Mouse (Mus musculus) lung, embryonic 15.5 days (tissue): ENCODE data around the gene Prm2. TPM values are rescaled to one million over a fixed set of nuclear protein-coding genes. Genes with fewer than 3 reads are reported as not detected.
"Not testable (repeated sequence)": the region's sequence is repeated elsewhere in the genome, so short reads cannot be mapped to it uniquely, and the experiment has no call there.

Experiments used
- ATAC-seq: fragments of 200-750 bp; cut with Nextera tagmentation; 2 replicates; pipeline ENCODE4 v1.8.0; 2017; ENCODE audit warnings: moderate number of reproducible peaks, borderline replicate concordance; ENCODE audit not compliant: low FRiP score, low TSS enrichment; ENCODE audit errors: extremely low read depth
- H3K27ac ChIP-seq: fragments of 300-500 bp; sonication (generic); 2 replicates; pipeline ENCODE4 v1.5.1; 2015; ENCODE audit warnings: moderate library complexity, mild to moderate bottlenecking, inconsistent platforms
- H3K27me3 ChIP-seq: fragments of 300-500 bp; sonication (generic); 2 replicates; pipeline ENCODE4 v1.6.1; 2015; ENCODE audit warnings: inconsistent platforms
- H3K36me3 ChIP-seq: fragments of 300-500 bp; sonication (generic); 2 replicates; pipeline ENCODE4 v1.6.1; 2015; ENCODE audit warnings: inconsistent platforms
- H3K4me1 ChIP-seq: fragments of 300-500 bp; sonication (generic); 2 replicates; pipeline ENCODE4 v1.6.1; 2015; ENCODE audit warnings: inconsistent platforms
- H3K4me2 ChIP-seq: fragments of 300-500 bp; sonication (generic); 2 replicates; pipeline ENCODE4 v1.6.1; 2015; ENCODE audit warnings: inconsistent platforms, mild to moderate bottlenecking, moderate library complexity
- H3K4me3 ChIP-seq: fragments of 300-500 bp; sonication (generic); 2 replicates; pipeline ENCODE4 v1.5.1; 2015; ENCODE audit warnings: mild to moderate bottlenecking, inconsistent platforms
- H3K9ac ChIP-seq: fragments of 300-500 bp; sonication (generic); 2 replicates; pipeline ENCODE4 v1.6.1; 2015; ENCODE audit warnings: inconsistent platforms
- H3K9me3 ChIP-seq: fragments of 300-500 bp; sonication (generic); 2 replicates; pipeline ENCODE4 v1.6.1; 2016; ENCODE audit warnings: inconsistent platforms
- WGBS: fragments of 180-500 bp; shearing (Covaris S2); methylation state at CpG from one replicate; pipeline ENCODE4 v1.1.7; 2015; 5-methylcytosine and 5-hydroxymethylcytosine counted together
- polyA plus RNA-seq: library from polyadenylated mRNA; unstranded; fragments of >200 nt; fragmentation: Nextera tagmentation; extraction: Ambion mirVana; gene quantifications from 2 replicates; pipeline ENCODE4 v1.2.1, GENCODE M21; 2015

Gene Prm2
- polyA plus RNA-seq, 1 experiment from 2014 or later = not detected

DNA sequence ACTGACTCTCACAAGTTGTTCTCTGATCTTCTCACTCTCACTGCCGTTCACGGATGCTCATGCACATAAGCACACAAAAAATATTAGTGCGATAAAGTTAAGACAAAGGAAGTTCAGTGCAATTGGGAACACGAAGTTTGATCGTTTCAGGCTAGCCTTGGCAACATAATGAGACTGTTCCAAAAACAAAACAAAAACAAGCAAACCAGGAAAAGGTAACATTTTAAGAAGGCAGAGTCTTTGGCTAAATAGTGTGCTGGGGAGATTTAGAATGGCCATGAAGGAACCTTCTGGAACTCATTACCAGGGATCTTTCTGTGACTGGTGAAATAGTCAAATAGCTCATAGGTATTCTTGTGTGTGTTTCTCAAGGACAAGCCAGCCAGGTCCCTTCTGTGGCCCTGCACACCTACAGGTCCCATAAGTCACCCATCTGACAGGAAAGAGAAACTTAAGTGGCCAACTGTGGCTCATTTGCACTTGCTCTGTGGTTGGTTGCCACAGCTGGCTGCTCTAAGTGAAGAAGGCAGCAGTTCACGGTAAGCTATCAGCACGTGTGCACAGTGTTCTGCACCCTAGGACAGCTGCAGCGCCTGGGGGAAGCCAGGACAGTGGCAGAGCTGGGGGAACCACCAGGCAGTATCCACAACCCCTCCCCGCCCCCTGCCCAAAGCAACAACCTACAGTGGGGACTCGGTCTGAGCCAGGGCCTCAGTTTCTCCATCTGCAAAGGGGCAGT, 10.0 kb upstream of the Prm2 start, which contains the start of gene Prm1:
TSS of gene Prm1 (minus strand) at position 51 of the 739 bp plus-strand sequence.
- no peak within 1 kb of the TSS for H3K9ac ChIP-seq
- H3K27ac ChIP-seq = no peak within 1 kb of the TSS
- H3K9me3 ChIP-seq = no peaks in the 10 kb centered on the region
- 74% methylated on average over 10 of the region's 10 CpGs for WGBS
- ATAC-seq = no peak
- H3K27me3 ChIP-seq = no peaks in the 10 kb centered on the region
- H3K4me1 ChIP-seq = no peaks in the 10 kb centered on the region
- no peak within 1 kb of the TSS for H3K4me3 ChIP-seq
- no peaks in the 10 kb centered on the region for H3K36me3 ChIP-seq
- no peak within 1 kb of the TSS for H3K4me2 ChIP-seq

DNA sequence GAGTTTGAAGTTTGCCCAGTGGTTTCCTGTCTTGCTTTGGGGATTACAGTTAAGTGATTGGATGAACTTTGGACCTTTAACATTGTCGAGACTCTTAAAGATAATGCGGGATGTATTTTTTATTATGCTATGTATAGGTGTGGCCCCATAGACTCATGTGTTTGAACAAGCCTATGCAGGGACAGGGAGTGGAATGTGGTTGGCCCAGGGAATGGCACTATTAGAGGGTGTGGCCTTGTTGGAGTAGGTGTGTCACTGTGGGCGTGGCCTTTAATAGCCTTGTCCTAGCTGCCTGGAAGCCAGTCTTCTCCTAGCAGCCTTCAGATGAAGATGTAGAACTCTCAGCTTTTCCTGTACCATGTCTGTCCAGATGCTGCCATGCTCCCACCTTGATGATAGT, 6.5 kb upstream of the Prm2 start:
- not testable (repeated sequence) for H3K9me3 ChIP-seq, H3K9ac ChIP-seq, H3K36me3 ChIP-seq, ATAC-seq, H3K27ac ChIP-seq, H3K4me3 ChIP-seq, H3K4me1 ChIP-seq, H3K27me3 ChIP-seq, H3K4me2 ChIP-seq
- WGBS = 62% methylated on average over 3 of the region's 3 CpGs

GRCm38 (mm10) chr16:10790702-10791101, 5.2 kb downstream of the Prm2 start, which contains the start of gene Prm3:
Prm3 (minus strand) TSS chr16:10790914.
- no peak for ATAC-seq
- H3K4me2 ChIP-seq = no peak within 1 kb of the TSS
- H3K9ac ChIP-seq = no peak within 1 kb of the TSS
- H3K9me3 ChIP-seq = no peaks in the 10 kb centered on the region
- H3K4me3 ChIP-seq = no peak within 1 kb of the TSS
- no peak within 1 kb of the TSS for H3K27ac ChIP-seq
- 68% methylated on average over 9 of the region's 9 CpGs for WGBS
- H3K4me1 ChIP-seq = peaks cover 17% of the 10 kb centered on the region
- peaks cover 8% of the 10 kb centered on the region; the same call in 1 of the 2 replicates for H3K27me3 ChIP-seq
- no peaks in the 10 kb centered on the region for H3K36me3 ChIP-seq

GRCm38 (mm10) chr16:10788866-10789265, 7.1 kb downstream of the Prm2 start:
- no peak overlapping the region for H3K27ac ChIP-seq

DNA sequence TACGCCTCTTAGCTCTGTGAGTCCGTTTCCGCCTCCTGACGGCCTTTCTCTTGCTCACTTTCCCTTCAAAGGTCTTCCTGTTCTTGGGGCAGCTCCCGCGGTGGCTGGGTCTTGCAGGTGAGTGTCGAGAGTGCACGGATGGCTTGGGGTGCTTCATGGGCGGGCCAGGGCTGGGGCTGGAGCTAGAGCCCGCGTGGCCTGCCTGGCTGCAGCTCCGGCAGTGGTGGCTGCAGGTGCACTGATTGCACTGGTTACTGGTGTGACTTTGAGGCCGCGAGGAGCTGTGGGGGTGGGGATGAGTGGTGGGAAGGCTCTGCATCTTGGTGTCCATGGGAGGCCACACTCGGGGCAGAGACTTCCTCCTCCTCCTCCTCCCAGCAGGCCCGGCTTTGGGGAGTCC, 7.7 kb downstream of the Prm2 start, which contains the start of gene Tnp2:
TSS of gene Tnp2 (minus strand) at position 390 of the 400 bp plus-strand sequence.
- H3K27me3 ChIP-seq = no peaks in the 10 kb centered on the region
- H3K4me1 ChIP-seq = peaks cover 30% of the 10 kb centered on the region
- H3K27ac ChIP-seq = no peak within 1 kb of the TSS
- ATAC-seq = no peak
- WGBS = 47% methylated on average over 16 of the region's 16 CpGs
- no peaks in the 10 kb centered on the region for H3K36me3 ChIP-seq
- no peaks in the 10 kb centered on the region for H3K9me3 ChIP-seq
- no peak within 1 kb of the TSS for H3K4me2 ChIP-seq
- H3K4me3 ChIP-seq = no peak within 1 kb of the TSS
- no peak within 1 kb of the TSS for H3K9ac ChIP-seq

More at GRCm38 (mm10) chr16:10788866-10789265, 7.1 kb downstream of the Prm2 start:
- Histone ChIP-seq H3K4me2 (no peak overlapping the region), H3K9ac (no peak overlapping the region), H3K36me3 (no peaks in the 10 kb centered on the region), H3K9me3 (no peaks in the 10 kb centered on the region), H3K4me1 (peaks cover 25% of the 10 kb centered on the region), H3K27me3 (no peaks in the 10 kb centered on the region), H3K4me3 (no peak overlapping the region)
- ATAC-seq = no peak
- 76% methylated on average over 4 of the region's 4 CpGs for WGBS

GRCm38 (mm10) chr16:10787548-10788058, 8.3 kb downstream of the Prm2 start:
- Histone ChIP-seq H3K4me2 (no peak overlapping the region), H3K9me3 (no peaks in the 10 kb centered on the region), H3K4me3 (no peak overlapping the region), H3K27me3 (no peaks in the 10 kb centered on the region), H3K9ac (no peak overlapping the region), H3K27ac (no peak overlapping the region), H3K4me1 (peaks cover 37% of the 10 kb centered on the region), H3K36me3 (no peaks in the 10 kb centered on the region)
- WGBS = 69% methylated on average over 7 of the region's 7 CpGs
- no peak for ATAC-seq

DNA sequence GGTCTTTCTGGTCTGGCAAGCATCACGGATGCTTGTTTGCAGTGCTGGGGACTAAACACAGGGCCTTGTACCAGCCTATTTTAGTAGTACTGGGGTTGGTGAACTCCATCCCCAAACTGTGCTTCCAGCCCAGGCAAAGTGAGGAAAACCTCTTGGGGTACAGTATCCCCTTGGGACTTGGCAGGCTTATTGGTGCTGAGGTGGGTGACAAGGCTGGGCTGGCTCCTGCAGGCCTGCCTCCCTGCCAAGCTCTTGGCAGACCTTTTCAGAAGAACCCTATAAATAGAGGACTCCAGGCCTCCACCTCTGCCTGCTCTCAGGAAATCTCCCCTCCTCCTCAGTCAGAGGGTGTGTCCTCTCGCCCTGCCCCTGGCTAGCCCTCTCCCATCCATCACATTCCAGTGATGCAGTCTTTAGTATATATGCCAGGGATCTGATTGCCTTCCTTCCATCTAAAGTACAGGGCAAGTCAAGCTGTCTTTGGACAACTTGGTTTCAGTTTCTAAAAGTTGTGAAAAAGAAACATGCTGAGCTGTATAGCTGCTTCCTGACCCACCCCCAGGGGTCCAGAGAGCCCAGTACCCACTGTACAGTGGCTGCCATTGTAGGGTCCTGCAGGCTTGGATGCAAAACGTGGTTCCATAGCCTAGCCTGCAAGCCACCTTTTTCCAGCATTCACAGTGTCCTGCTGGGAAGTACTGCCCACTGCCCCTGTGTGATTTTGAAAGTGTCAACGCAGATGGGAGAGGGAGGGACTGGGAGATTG, 9.0 kb downstream of the Prm2 start:
- Histone ChIP-seq H3K4me3 (no peak overlapping the region), H3K9me3 (no peaks in the 10 kb centered on the region), H3K36me3 (no peaks in the 10 kb centered on the region), H3K27me3 (no peaks in the 10 kb centered on the region), H3K27ac (peak overlapping the region; percentile 99), H3K9ac (no peak overlapping the region), H3K4me2 (peak overlapping the region; percentile 98; the same call in 1 of the 2 replicates), H3K4me1 (peaks cover 43% of the 10 kb centered on the region)
- 51% methylated on average over 4 of the region's 4 CpGs for WGBS
- ATAC-seq = no peak

DNA sequence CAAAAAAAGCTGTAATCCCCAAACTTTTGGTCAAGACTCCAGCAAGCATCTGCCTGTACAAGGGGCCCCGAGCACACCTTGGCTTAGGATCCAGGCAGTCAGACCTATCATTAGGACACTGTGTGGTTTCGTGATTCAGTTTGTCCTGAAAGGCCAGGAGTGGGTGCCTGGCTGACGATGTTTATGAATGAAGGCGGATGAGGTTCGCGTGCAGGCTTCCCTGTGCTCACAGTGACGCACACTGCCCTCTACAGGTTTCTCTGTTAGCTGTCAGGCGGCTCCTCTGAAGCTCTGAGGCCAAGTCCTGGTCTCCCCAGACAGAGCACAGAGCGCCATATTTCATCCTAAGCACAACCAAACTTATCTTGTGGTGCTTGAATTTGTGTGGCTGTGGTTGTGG, 9.6 kb downstream of the Prm2 start:
- no peaks in the 10 kb centered on the region for H3K27me3 ChIP-seq
- H3K9me3 ChIP-seq = no peaks in the 10 kb centered on the region
- H3K4me1 ChIP-seq = peaks cover 49% of the 10 kb centered on the region
- H3K4me2 ChIP-seq = peak overlapping the region; percentile 98
- no peaks in the 10 kb centered on the region for H3K36me3 ChIP-seq
- H3K27ac ChIP-seq = peak overlapping the region; percentile 99
- peak overlapping the region; percentile 82 for H3K9ac ChIP-seq
- peak overlapping the region; percentile 62 for H3K4me3 ChIP-seq
- ATAC-seq = peak; percentile 25
- WGBS = 2% methylated on average over 9 of the region's 9 CpGs

GRCm38 (mm10) chr16:10785371-10786231, 10.3 kb downstream of the Prm2 start, which contains the start of gene Socs1:
Socs1 (minus strand) TSS chr16:10785536.
- Histone ChIP-seq H3K27ac (peak within 1 kb of the TSS; percentile 99), H3K9me3 (no peaks in the 10 kb centered on the region), H3K4me1 (peaks cover 56% of the 10 kb centered on the region), H3K9ac (peak within 1 kb of the TSS; percentile 82), H3K4me2 (peak within 1 kb of the TSS; percentile 98), H3K4me3 (peak within 1 kb of the TSS; percentile 62), H3K36me3 (no peaks in the 10 kb centered on the region), H3K27me3 (no peaks in the 10 kb centered on the region)
- WGBS = under 1% methylated on average over 59 of the region's 59 CpGs
- ATAC-seq = peak; percentile 88

- ATAC-seq = peak; percentile 85
- no peaks in the 10 kb centered on the region for H3K27me3 ChIP-seq
- H3K9me3 ChIP-seq = no peaks in the 10 kb centered on the region
- H3K9ac ChIP-seq = peak overlapping the region; percentile 82
- H3K36me3 ChIP-seq = no peaks in the 10 kb centered on the region
- peak overlapping the region; percentile 62 for H3K4me3 ChIP-seq
- peak overlapping the region; percentile 98 for H3K4me2 ChIP-seq
- under 1% methylated on average over 55 of the region's 55 CpGs for WGBS
- peak overlapping the region; percentile 99 for H3K27ac ChIP-seq
- peaks cover 63% of the 10 kb centered on the region for H3K4me1 ChIP-seq
These were observed 11.1 kb downstream of the Prm2 start for GRCm38 (mm10) chr16:10784793-10785370.
